Mouse (Mus musculus): ENCODE measurements around the gene Xrcc4. TPM values are rescaled to one million over a fixed set of nuclear protein-coding genes. Genes with fewer than 3 reads are reported as not detected.

The Xrcc4 gene
- polyA plus RNA-seq, 1 experiment from 2014 or later, result 15.6 TPM

DNA sequence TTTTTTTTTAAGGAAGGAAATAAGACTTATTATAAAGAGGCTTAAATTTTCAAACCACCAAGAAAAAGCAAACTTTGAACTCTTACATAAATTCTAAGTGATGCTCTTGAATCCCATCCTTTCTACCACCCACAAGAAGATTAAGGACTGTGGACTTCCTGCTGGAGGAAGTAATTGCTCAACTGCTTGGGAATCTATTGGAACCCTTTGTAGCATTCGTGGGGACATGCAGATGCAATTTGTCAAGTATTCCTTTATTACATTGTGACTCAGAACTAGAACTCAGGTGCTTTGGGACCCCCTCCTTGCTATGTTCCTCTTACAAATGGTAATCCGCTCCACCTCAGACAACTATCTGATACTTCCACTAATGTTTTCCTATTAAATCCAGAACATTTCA lies 351.1 kb downstream of the Xrcc4 start:
- Histone ChIP-seq H3K9ac (replicated peaks; ENCODE audit: low read length) (no peak overlapping the region), H3K4me2 (ENCODE audit: low read length) (peak overlapping the region; percentile 98), H3K27me3 (ENCODE audit: control insufficient read depth, insufficient read depth, low read length) (peaks cover under 1% of the 10 kb centered on the region; the same call in 1 of the 2 replicates), H3K4me1 (ENCODE audit: control insufficient read depth, insufficient read depth, low read length) (peaks cover 8% of the 10 kb centered on the region; the same call in 1 of the 2 replicates), H3K4me3 (replicated peaks; ENCODE audit: low read depth, low read length) (peak overlapping the region; percentile 59; the same call in 1 of the 2 replicates), H3K27ac (replicated peaks; ENCODE audit: low read depth, low read length) (no peak overlapping the region), H3K9me3 (ENCODE audit: control insufficient read depth, low read length) (no peaks in the 10 kb centered on the region), H3K36me3 (ENCODE audit: control insufficient read depth, insufficient read depth, low read length) (no peaks in the 10 kb centered on the region)
- ATAC-seq (ENCODE audit: low FRiP score, low TSS enrichment) (no peak), DNase-seq (no peak)
- 49% methylated on average over 2 of the region's 2 CpGs for WGBS

DNA sequence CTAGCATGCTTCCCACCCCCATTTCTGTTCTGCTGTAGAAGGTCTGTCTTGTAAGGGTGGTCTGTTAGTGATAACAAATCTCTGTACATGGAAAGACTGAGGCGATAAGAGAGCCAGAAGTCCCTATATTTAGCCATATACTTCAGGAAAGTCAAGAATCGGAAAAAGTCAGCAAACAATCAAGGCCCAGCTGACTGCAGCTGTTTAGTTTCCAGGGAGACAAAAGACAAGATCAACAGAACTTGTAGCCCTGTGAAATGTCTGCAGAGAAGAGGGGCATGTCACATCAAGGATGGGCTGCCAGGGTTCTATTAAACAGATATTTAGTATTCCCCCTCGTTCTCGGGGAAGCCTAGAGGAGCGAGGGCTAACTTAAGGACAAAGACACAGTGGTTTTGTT lies 354.3 kb downstream of the Xrcc4 start:
- Histone ChIP-seq H3K27me3 (ENCODE audit: control insufficient read depth, insufficient read depth, low read length) (no peaks in the 10 kb centered on the region; the same call in 1 of the 2 replicates), H3K4me2 (ENCODE audit: low read length) (no peak overlapping the region), H3K4me1 (ENCODE audit: control insufficient read depth, insufficient read depth, low read length) (peaks cover 8% of the 10 kb centered on the region; the same call in 1 of the 2 replicates), H3K36me3 (ENCODE audit: control insufficient read depth, insufficient read depth, low read length) (no peaks in the 10 kb centered on the region), H3K9ac (replicated peaks; ENCODE audit: low read length) (no peak overlapping the region), H3K27ac (replicated peaks; ENCODE audit: low read depth, low read length) (no peak overlapping the region), H3K9me3 (ENCODE audit: control insufficient read depth, low read length) (no peaks in the 10 kb centered on the region), H3K4me3 (replicated peaks; ENCODE audit: low read depth, low read length) (no peak overlapping the region)
- ATAC-seq (ENCODE audit: low FRiP score, low TSS enrichment), result no peak
- DNase-seq, result no peak
- 77% methylated on average over 5 of the region's 5 CpGs for WGBS

DNA sequence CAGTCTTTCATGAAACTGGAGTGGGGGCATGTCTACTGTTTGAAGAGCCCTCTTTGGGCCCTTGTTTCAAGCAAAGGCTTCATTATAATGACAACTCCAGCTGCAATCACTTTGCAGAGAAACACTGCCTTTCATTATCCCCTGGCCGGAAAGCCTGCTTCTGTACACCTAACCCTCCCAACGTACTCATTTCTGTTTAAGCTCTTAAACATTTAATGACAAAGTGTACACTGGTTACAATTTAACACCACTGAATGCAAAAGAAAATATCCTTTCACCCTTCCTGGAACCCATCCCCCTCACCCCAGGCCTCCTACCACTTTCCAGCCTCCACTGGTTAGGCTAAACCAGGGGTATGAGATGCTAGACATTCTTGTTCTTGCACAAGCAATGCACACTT lies 362.9 kb downstream of the Xrcc4 start:
- ATAC-seq (ENCODE audit: low FRiP score, low TSS enrichment) (no peak), DNase-seq (no peak)
- WGBS, result 81% methylated on average over 2 of the region's 2 CpGs
- H3K9me3 ChIP-seq (ENCODE audit: control insufficient read depth, low read length), result no peaks in the 10 kb centered on the region
- no peak overlapping the region for H3K4me3 ChIP-seq (replicated peaks; ENCODE audit: low read depth, low read length)
- peaks cover 20% of the 10 kb centered on the region for H3K36me3 ChIP-seq (ENCODE audit: control insufficient read depth, insufficient read depth, low read length)
- H3K4me1 ChIP-seq (ENCODE audit: control insufficient read depth, insufficient read depth, low read length), result no peaks in the 10 kb centered on the region
- no peaks in the 10 kb centered on the region for H3K27me3 ChIP-seq (ENCODE audit: control insufficient read depth, insufficient read depth, low read length)
- no peak overlapping the region for H3K27ac ChIP-seq (replicated peaks; ENCODE audit: low read depth, low read length)
- no peak overlapping the region for H3K9ac ChIP-seq (replicated peaks; ENCODE audit: low read length)
- H3K4me2 ChIP-seq (ENCODE audit: low read length), result no peak overlapping the region

Other genes starting within 250 kb of the Xrcc4 start
- gene Tmem167, start 485 bp downstream of the Xrcc4 start, polyA plus RNA-seq (2014; fragmentation: Nextera tagmentation; extraction: Ambion mirVana), result 49.4 and 57.2 TPM in 2 replicates

Measured in midbrain, embryonic 14.5 days (tissue).